Mouse (Mus musculus): ENCODE results near the gene Erp27. TPM values are rescaled to one million over a fixed set of nuclear protein-coding genes. Genes with fewer than 3 reads are reported as not detected.
A peak's percentile ranks its signal among the peaks of the same experiment; 100 is the strongest.

Erp27 gene
- polyA plus RNA-seq, 1 experiment from 2014 or later: 0.34 TPM

- Histone ChIP-seq H3K27ac (ENCODE audit: low read length) (no peak overlapping the region), H3K9ac (replicated peaks; ENCODE audit: low read depth, low read length) (no peak overlapping the region), H3K4me3 (replicated peaks; ENCODE audit: low read length) (no peak overlapping the region), H3K4me2 (ENCODE audit: low read length) (no peak overlapping the region), H3K9me3 (ENCODE audit: control insufficient read depth, low read length) (no peaks in the 10 kb centered on the region), H3K36me3 (ENCODE audit: control insufficient read depth, insufficient read depth) (no peaks in the 10 kb centered on the region), H3K27me3 (replicated peaks; ENCODE audit: control insufficient read depth, insufficient read depth, low read length) (no peaks in the 10 kb centered on the region), H3K4me1 (replicated peaks; ENCODE audit: control insufficient read depth, insufficient read depth, low read length) (peaks cover 8% of the 10 kb centered on the region)
- ATAC-seq: no peak
- 91% methylated on average over 8 of the region's 8 CpGs for WGBS
Measured at GRCm38 (mm10) chr6:136915721-136916395, 6.1 kb downstream of the Erp27 start.

GRCm38 (mm10) chr6:136914234-136914633, 7.7 kb downstream of the Erp27 start:
- WGBS: 92% methylated on average over 6 of the region's 6 CpGs
- H3K27ac ChIP-seq (ENCODE audit: low read length): no peak overlapping the region
- ATAC-seq: no peak
- no peaks in the 10 kb centered on the region for H3K9me3 ChIP-seq (ENCODE audit: control insufficient read depth, low read length)
- no peaks in the 10 kb centered on the region for H3K36me3 ChIP-seq (ENCODE audit: control insufficient read depth, insufficient read depth)
- H3K4me1 ChIP-seq (replicated peaks; ENCODE audit: control insufficient read depth, insufficient read depth, low read length): peaks cover 8% of the 10 kb centered on the region
- no peak overlapping the region for H3K4me2 ChIP-seq (ENCODE audit: low read length)
- H3K4me3 ChIP-seq (replicated peaks; ENCODE audit: low read length): no peak overlapping the region
- H3K27me3 ChIP-seq (replicated peaks; ENCODE audit: control insufficient read depth, insufficient read depth, low read length): no peaks in the 10 kb centered on the region
- no peak overlapping the region for H3K9ac ChIP-seq (replicated peaks; ENCODE audit: low read depth, low read length)

GRCm38 (mm10) chr6:136913384-136914126, 8.4 kb downstream of the Erp27 start:
- peak; percentile 76 for ATAC-seq
- Histone ChIP-seq H3K27ac (ENCODE audit: low read length) (no peak overlapping the region), H3K27me3 (replicated peaks; ENCODE audit: control insufficient read depth, insufficient read depth, low read length) (no peaks in the 10 kb centered on the region), H3K4me2 (ENCODE audit: low read length) (peak overlapping the region; percentile 37), H3K9me3 (ENCODE audit: control insufficient read depth, low read length) (no peaks in the 10 kb centered on the region), H3K36me3 (ENCODE audit: control insufficient read depth, insufficient read depth) (no peaks in the 10 kb centered on the region), H3K9ac (replicated peaks; ENCODE audit: low read depth, low read length) (no peak overlapping the region), H3K4me1 (replicated peaks; ENCODE audit: control insufficient read depth, insufficient read depth, low read length) (peaks cover 8% of the 10 kb centered on the region), H3K4me3 (replicated peaks; ENCODE audit: low read length) (no peak overlapping the region)
- WGBS: 15% methylated on average over 18 of the region's 18 CpGs

GRCm38 (mm10) chr6:136912751-136913265, 9.2 kb downstream of the Erp27 start:
- Histone ChIP-seq H3K9me3 (ENCODE audit: control insufficient read depth, low read length) (no peaks in the 10 kb centered on the region), H3K27ac (ENCODE audit: low read length) (no peak overlapping the region), H3K9ac (replicated peaks; ENCODE audit: low read depth, low read length) (no peak overlapping the region), H3K4me1 (replicated peaks; ENCODE audit: control insufficient read depth, insufficient read depth, low read length) (peaks cover 8% of the 10 kb centered on the region), H3K27me3 (replicated peaks; ENCODE audit: control insufficient read depth, insufficient read depth, low read length) (no peaks in the 10 kb centered on the region), H3K4me2 (ENCODE audit: low read length) (no peak overlapping the region), H3K36me3 (ENCODE audit: control insufficient read depth, insufficient read depth) (no peaks in the 10 kb centered on the region), H3K4me3 (replicated peaks; ENCODE audit: low read length) (no peak overlapping the region)
- WGBS: 58% methylated on average over 1 of the region's 2 CpGs
- ATAC-seq: peak; percentile 54; the same call in 1 of the 2 replicates

- no peaks in the 10 kb centered on the region for H3K27me3 ChIP-seq (replicated peaks; ENCODE audit: control insufficient read depth, insufficient read depth, low read length)
- ATAC-seq: no peak
- WGBS: 76% methylated on average over 9 of the region's 9 CpGs
- H3K36me3 ChIP-seq (ENCODE audit: control insufficient read depth, insufficient read depth): no peaks in the 10 kb centered on the region
- H3K4me3 ChIP-seq (replicated peaks; ENCODE audit: low read length): no peak overlapping the region
- peaks cover 8% of the 10 kb centered on the region for H3K4me1 ChIP-seq (replicated peaks; ENCODE audit: control insufficient read depth, insufficient read depth, low read length)
- no peak overlapping the region for H3K4me2 ChIP-seq (ENCODE audit: low read length)
- no peak overlapping the region for H3K27ac ChIP-seq (ENCODE audit: low read length)
- no peak overlapping the region for H3K9ac ChIP-seq (replicated peaks; ENCODE audit: low read depth, low read length)
- H3K9me3 ChIP-seq (ENCODE audit: control insufficient read depth, low read length): no peaks in the 10 kb centered on the region
Measured at GRCm38 (mm10) chr6:136910247-136910890, 11.6 kb downstream of the Erp27 start.

GRCm38 (mm10) chr6:136906937-136907293, 15.1 kb downstream of the Erp27 start:
- no peak overlapping the region for H3K27ac ChIP-seq (ENCODE audit: low read length)
- no peak overlapping the region for H3K4me2 ChIP-seq (ENCODE audit: low read length)
- H3K36me3 ChIP-seq (ENCODE audit: control insufficient read depth, insufficient read depth): no peaks in the 10 kb centered on the region
- H3K9me3 ChIP-seq (ENCODE audit: control insufficient read depth, low read length): no peaks in the 10 kb centered on the region
- no peak overlapping the region for H3K9ac ChIP-seq (replicated peaks; ENCODE audit: low read depth, low read length)
- no peaks in the 10 kb centered on the region for H3K27me3 ChIP-seq (replicated peaks; ENCODE audit: control insufficient read depth, insufficient read depth, low read length)
- H3K4me3 ChIP-seq (replicated peaks; ENCODE audit: low read length): no peak overlapping the region
- H3K4me1 ChIP-seq (replicated peaks; ENCODE audit: control insufficient read depth, insufficient read depth, low read length): no peaks in the 10 kb centered on the region
- ATAC-seq: no peak
- WGBS: 80% methylated on average over 10 of the region's 10 CpGs

- ATAC-seq: no peak
- H3K4me3 ChIP-seq (replicated peaks; ENCODE audit: low read length): no peak overlapping the region
- no peak overlapping the region for H3K4me2 ChIP-seq (ENCODE audit: low read length)
- H3K27ac ChIP-seq (ENCODE audit: low read length): no peak overlapping the region
- 89% methylated on average over 19 of the region's 19 CpGs for WGBS
- no peaks in the 10 kb centered on the region for H3K9me3 ChIP-seq (ENCODE audit: control insufficient read depth, low read length)
- no peaks in the 10 kb centered on the region for H3K36me3 ChIP-seq (ENCODE audit: control insufficient read depth, insufficient read depth)
- H3K27me3 ChIP-seq (replicated peaks; ENCODE audit: control insufficient read depth, insufficient read depth, low read length): no peaks in the 10 kb centered on the region
- no peaks in the 10 kb centered on the region for H3K4me1 ChIP-seq (replicated peaks; ENCODE audit: control insufficient read depth, insufficient read depth, low read length)
- no peak overlapping the region for H3K9ac ChIP-seq (replicated peaks; ENCODE audit: low read depth, low read length)
Measured at GRCm38 (mm10) chr6:136906283-136906936, 15.6 kb downstream of the Erp27 start.

- 51% methylated on average over 8 of the region's 8 CpGs for WGBS
- no peak for ATAC-seq
Measured at GRCm38 (mm10) chr6:136903885-136904470, 18.0 kb downstream of the Erp27 start.

More at GRCm38 (mm10) chr6:136903885-136904470, 18.0 kb downstream of the Erp27 start:
- Histone ChIP-seq H3K27ac (ENCODE audit: low read length) (no peak overlapping the region), H3K27me3 (replicated peaks; ENCODE audit: control insufficient read depth, insufficient read depth, low read length) (no peaks in the 10 kb centered on the region), H3K4me1 (replicated peaks; ENCODE audit: control insufficient read depth, insufficient read depth, low read length) (no peaks in the 10 kb centered on the region), H3K36me3 (ENCODE audit: control insufficient read depth, insufficient read depth) (no peaks in the 10 kb centered on the region), H3K4me2 (ENCODE audit: low read length) (no peak overlapping the region), H3K9ac (replicated peaks; ENCODE audit: low read depth, low read length) (no peak overlapping the region), H3K9me3 (ENCODE audit: control insufficient read depth, low read length) (no peaks in the 10 kb centered on the region), H3K4me3 (replicated peaks; ENCODE audit: low read length) (no peak overlapping the region)
